Mouse (Mus musculus) hindbrain, postnatal 0 days (tissue): ENCODE measurements around the gene Fcgr3. TPM values are rescaled to one million over a fixed set of nuclear protein-coding genes. Genes with fewer than 3 reads are reported as not detected.
A peak's percentile ranks its signal among the peaks of the same experiment; 100 is the strongest.

Experiments
- ATAC-seq: fragments of 200-750 bp; cut with Nextera tagmentation; 2 replicates; pipeline ENCODE4 v1.8.0; 2017; ENCODE audit warnings: mild to moderate bottlenecking, moderate TSS enrichment, moderate library complexity
- DNase-seq: peaks from one replicate; pipeline ENCODE4 v3.0.0-alpha.2; 2015; ENCODE audit warnings: low spot score
- H3K27ac ChIP-seq: fragments of 300-500 bp; sonication (generic); 2 replicates; pipeline ENCODE4 v1.5.1; 2014; ENCODE audit warnings: mild to moderate bottlenecking
- H3K27me3 ChIP-seq: fragments of 300-500 bp; sonication (generic); 2 replicates; pipeline ENCODE4 v1.6.1; 2014; ENCODE audit warnings: low read length, mixed read lengths; ENCODE audit not compliant: insufficient read depth
- H3K36me3 ChIP-seq: fragments of 300-500 bp; sonication (generic); 2 replicates; pipeline ENCODE4 v1.6.1; 2014; ENCODE audit warnings: low read length, mixed read lengths; ENCODE audit not compliant: insufficient read depth
- H3K4me1 ChIP-seq: fragments of 300-500 bp; sonication (generic); 2 replicates; pipeline ENCODE4 v1.6.1; 2014; ENCODE audit warnings: antibody characterized with exemption, low read length, mixed read lengths; ENCODE audit not compliant: insufficient read depth
- H3K4me2 ChIP-seq: fragments of 300-500 bp; sonication (generic); 2 replicates; pipeline ENCODE4 v1.6.1; 2014; ENCODE audit warnings: low read depth, mild to moderate bottlenecking, low read length, moderate library complexity, mixed read lengths
- H3K4me3 ChIP-seq: fragments of 300-500 bp; sonication (generic); 2 replicates; pipeline ENCODE4 v1.5.1; 2014; ENCODE audit warnings: low read length
- H3K9ac ChIP-seq: fragments of 300-500 bp; sonication (generic); replicated peaks from 2 replicates; pipeline ENCODE4 v1.6.1; 2014; ENCODE audit warnings: mild to moderate bottlenecking, low read length, moderate library complexity, mixed read lengths
- H3K9me3 ChIP-seq: fragments of 300-500 bp; sonication (generic); 2 replicates; pipeline ENCODE4 v1.6.1; 2016; ENCODE audit warnings: low read length, mixed read lengths
- CTCF ChIP-seq: IDR thresholded peaks from 2 replicates; pipeline ENCODE4 v1.5.1; 2016; ENCODE audit warnings: antibody characterized with exemption, control low read depth, low read depth
- WGBS: fragments of 180-500 bp; shearing (Covaris S2); extraction: QIAGEN DNeasy Blood & Tissue Kit; methylation state at CpG from one replicate; pipeline ENCODE4 v1.1.7; 2014; 5-methylcytosine and 5-hydroxymethylcytosine counted together
- microRNA-seq, 2 experiments: library from miRNA; unstranded; fragments of <30 nt; microRNA quantifications; one replicate each; pipeline ENCODE4; 2016
- polyA plus RNA-seq: library from polyadenylated mRNA; unstranded; fragments of >200 nt; fragmentation: Nextera tagmentation; extraction: Ambion mirVana; gene quantifications from 2 replicates; pipeline ENCODE4 v1.2.1, GENCODE M21; 2015
- total RNA-seq: library from RNA; depleted of rRNA; stranded (reverse); fragments of >200 nt; gene quantifications from 2 replicates; pipeline ENCODE4 v1.2.3, GENCODE M21; 2014; rRNA removed

Gene Fcgr3
- total and polyA plus RNA-seq, 2 experiments from 2014 or later: 15.5 to 15.9 TPM

DNA sequence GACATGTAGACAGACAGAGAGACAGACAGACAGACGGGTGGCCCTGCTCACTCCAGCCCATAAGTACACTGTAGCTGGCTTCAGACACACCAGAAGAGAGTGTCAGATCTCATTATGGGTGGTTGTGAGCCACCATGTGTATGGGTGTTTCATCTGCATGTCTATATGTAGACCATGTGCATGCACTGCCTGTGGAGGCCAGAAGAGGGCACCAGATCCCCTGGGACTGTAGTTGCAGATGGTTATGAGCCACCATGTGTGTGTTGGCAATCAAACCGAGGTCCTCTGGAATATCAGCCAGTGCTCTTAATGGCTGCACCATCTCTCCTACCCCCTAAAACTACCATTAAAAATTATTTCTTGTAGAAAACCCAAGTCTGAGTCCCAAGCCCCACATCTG lies 57.8 kb downstream of the Fcgr3 start:
- H3K36me3 ChIP-seq: no peaks in the 10 kb centered on the region
- no peaks in the 10 kb centered on the region for H3K4me1 ChIP-seq
- WGBS: 91% methylated on average over 2 of the region's 2 CpGs
- H3K27me3 ChIP-seq: no peaks in the 10 kb centered on the region
- DNase-seq (no peak), ATAC-seq (no peak)
- no peaks in the 10 kb centered on the region for H3K9me3 ChIP-seq
- no peak overlapping the region for H3K4me3 ChIP-seq
- TF ChIP-seq CTCF: peak; percentile 33; the same call in 1 of the 2 replicates
- H3K4me2 ChIP-seq: no peak overlapping the region
- H3K27ac ChIP-seq: no peak overlapping the region
- H3K9ac ChIP-seq: no peak overlapping the region

- no peaks in the 10 kb centered on the region for H3K27me3 ChIP-seq
- DNase-seq: no peak
- H3K4me2 ChIP-seq: no peak overlapping the region
- ATAC-seq: no peak
- no peak overlapping the region for H3K9ac ChIP-seq
- H3K4me3 ChIP-seq: no peak overlapping the region
- H3K27ac ChIP-seq: no peak overlapping the region
- no peaks in the 10 kb centered on the region for H3K4me1 ChIP-seq
- no peaks in the 10 kb centered on the region for H3K9me3 ChIP-seq
- H3K36me3 ChIP-seq: no peaks in the 10 kb centered on the region
- 91% methylated on average over 4 of the region's 4 CpGs for WGBS
- no peak for TF ChIP-seq CTCF
Observed at GRCm38 (mm10) chr1:171006335-171006734, 58.4 kb downstream of the Fcgr3 start.

- ATAC-seq: no peak
- no peak for TF ChIP-seq CTCF
- no peaks in the 10 kb centered on the region for H3K36me3 ChIP-seq
Observed at GRCm38 (mm10) chr1:171005586-171005985, 59.1 kb downstream of the Fcgr3 start.

DNA sequence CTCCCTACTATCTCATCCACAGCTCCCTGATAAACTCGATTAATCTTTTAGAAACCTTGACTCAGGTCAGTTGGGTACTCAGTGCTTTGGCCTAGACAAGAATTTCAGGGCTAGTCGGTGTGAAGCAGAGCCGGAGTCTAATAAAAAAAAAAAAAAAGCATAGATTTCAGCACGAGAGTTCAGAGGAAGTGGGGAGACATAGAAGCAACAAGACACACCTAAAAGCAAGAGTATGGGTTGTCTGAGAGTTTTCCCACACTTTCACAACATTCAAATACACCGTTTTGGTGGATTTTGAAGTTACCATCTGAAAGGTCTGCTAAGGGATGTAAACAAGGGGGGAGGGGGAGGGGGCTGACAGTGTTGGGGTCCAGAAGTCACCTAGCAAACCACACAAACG lies 59.7 kb downstream of the Fcgr3 start:
- no peak for DNase-seq
- no peak for TF ChIP-seq CTCF

More at GRCm38 (mm10) chr1:171005586-171005985, 59.1 kb downstream of the Fcgr3 start:
- H3K4me3 ChIP-seq: no peak overlapping the region
- H3K27ac ChIP-seq: no peak overlapping the region
- H3K27me3 ChIP-seq: no peaks in the 10 kb centered on the region
- no peaks in the 10 kb centered on the region for H3K9me3 ChIP-seq
- DNase-seq: no peak
- H3K4me2 ChIP-seq: no peak overlapping the region
- no peak overlapping the region for H3K9ac ChIP-seq
- H3K4me1 ChIP-seq: no peaks in the 10 kb centered on the region

More for the DNA sequence above, 59.7 kb downstream of the Fcgr3 start:
- no peak overlapping the region for H3K27ac ChIP-seq
- WGBS: 75% methylated on average over 6 of the region's 6 CpGs
- H3K27me3 ChIP-seq: no peaks in the 10 kb centered on the region
- ATAC-seq: no peak
- no peaks in the 10 kb centered on the region for H3K36me3 ChIP-seq
- H3K4me2 ChIP-seq: no peak overlapping the region
- H3K4me1 ChIP-seq: no peaks in the 10 kb centered on the region
- no peak overlapping the region for H3K9ac ChIP-seq
- H3K4me3 ChIP-seq: no peak overlapping the region
- H3K9me3 ChIP-seq: no peaks in the 10 kb centered on the region

Small RNAs within 50 kb of the gene (microRNA-seq; reads per million reads assigned to microRNA genes)
- 0 reads per million in 2 experiments for gene Gm27552
- 0 reads per million in 2 experiments for gene Gm27844
- gene Mir6546: 0.88 to 1.8 reads per million in 2 experiments

Other genes starting within 250 kb of the Fcgr3 start
- 15.7 and 17.8 TPM in 2 replicates for gene Atf6, start 197.2 kb downstream of the Fcgr3 start, total RNA-seq
- gene Atf6, start 197.2 kb downstream of the Fcgr3 start, polyA plus RNA-seq: 6.1 and 6.3 TPM in 2 replicates
- 0.52 TPM in 1 of 2 replicates, not detected in the other for gene Gm26620, start 179.9 kb downstream of the Fcgr3 start, total RNA-seq
- 0.86 and 1.5 TPM in 2 replicates for gene Gm26620, start 179.9 kb downstream of the Fcgr3 start, polyA plus RNA-seq
- 25.4 and 40.4 TPM in 2 replicates for gene Dusp12, start 179.4 kb downstream of the Fcgr3 start, total RNA-seq
- 32.0 and 34.4 TPM in 2 replicates for gene Dusp12, start 179.4 kb downstream of the Fcgr3 start, polyA plus RNA-seq
- gene Fcrlb, start 152.0 kb downstream of the Fcgr3 start, total RNA-seq: 0.68 and 0.86 TPM in 2 replicates
- gene Fcrlb, start 152.0 kb downstream of the Fcgr3 start, polyA plus RNA-seq: 1.0 and 1.4 TPM in 2 replicates
- not detected in 2 replicates for gene Fcrla, start 137.4 kb downstream of the Fcgr3 start, total RNA-seq
- gene Fcrla, start 137.4 kb downstream of the Fcgr3 start, polyA plus RNA-seq: not detected in 2 replicates
- 2.2 and 5.3 TPM in 2 replicates for gene Fcgr2b, start 88.4 kb downstream of the Fcgr3 start, total RNA-seq
- 3.6 and 4.3 TPM in 2 replicates for gene Fcgr2b, start 88.4 kb downstream of the Fcgr3 start, polyA plus RNA-seq
- 0.58 TPM in 1 of 2 replicates, not detected in the other for gene Fcgr4, start 46.0 kb downstream of the Fcgr3 start, total RNA-seq
- gene Fcgr4, start 46.0 kb downstream of the Fcgr3 start, polyA plus RNA-seq: 0.55 and 0.71 TPM in 2 replicates
- 2.7 and 6.7 TPM in 2 replicates for gene Cfap126, start 49.0 kb upstream of the Fcgr3 start, total RNA-seq
- gene Cfap126, start 49.0 kb upstream of the Fcgr3 start, polyA plus RNA-seq: 12.2 and 15.3 TPM in 2 replicates
- gene Sdhc, start 85.7 kb upstream of the Fcgr3 start, total RNA-seq: 227 and 243 TPM in 2 replicates
- 309 and 320 TPM in 2 replicates for gene Sdhc, start 85.7 kb upstream of the Fcgr3 start, polyA plus RNA-seq
- gene Mpz, start 85.8 kb upstream of the Fcgr3 start, total RNA-seq: 4.8 and 5.5 TPM in 2 replicates
- gene Mpz, start 85.8 kb upstream of the Fcgr3 start, polyA plus RNA-seq: 5.1 and 5.9 TPM in 2 replicates
- gene Pcp4l1, start 131.3 kb upstream of the Fcgr3 start, total RNA-seq: 19.4 and 23.5 TPM in 2 replicates
- gene Pcp4l1, start 131.3 kb upstream of the Fcgr3 start, polyA plus RNA-seq: 53.6 and 65.6 TPM in 2 replicates
- gene Nr1i3, start 149.0 kb upstream of the Fcgr3 start, total RNA-seq: not detected in 2 replicates
- 0.40 and 0.43 TPM in 2 replicates for gene Nr1i3, start 149.0 kb upstream of the Fcgr3 start, polyA plus RNA-seq
- gene Tomm40l, start 157.6 kb upstream of the Fcgr3 start, total RNA-seq: 44.2 and 53.6 TPM in 2 replicates
- 41.1 and 45.5 TPM in 2 replicates for gene Tomm40l, start 157.6 kb upstream of the Fcgr3 start, polyA plus RNA-seq
- not detected in 2 replicates for gene Apoa2, start 160.1 kb upstream of the Fcgr3 start, total RNA-seq
- gene Apoa2, start 160.1 kb upstream of the Fcgr3 start, polyA plus RNA-seq: 8.1 and 8.8 TPM in 2 replicates
- gene Fcer1g, start 169.4 kb upstream of the Fcgr3 start, total RNA-seq: 24.2 and 30.6 TPM in 2 replicates
- gene Fcer1g, start 169.4 kb upstream of the Fcgr3 start, polyA plus RNA-seq: 31.4 and 34.6 TPM in 2 replicates
- gene Adamts4, start 185.5 kb upstream of the Fcgr3 start, total RNA-seq: 7.4 and 8.9 TPM in 2 replicates
- 4.4 and 5.1 TPM in 2 replicates for gene Adamts4, start 185.5 kb upstream of the Fcgr3 start, polyA plus RNA-seq
- gene Ndufs2, start 186.5 kb upstream of the Fcgr3 start, total RNA-seq: 234 and 269 TPM in 2 replicates
- gene Ndufs2, start 186.5 kb upstream of the Fcgr3 start, polyA plus RNA-seq: 279 and 286 TPM in 2 replicates
- 80.5 and 101 TPM in 2 replicates for gene B4galt3, start 205.4 kb upstream of the Fcgr3 start, total RNA-seq
- 88.8 and 91.9 TPM in 2 replicates for gene B4galt3, start 205.4 kb upstream of the Fcgr3 start, polyA plus RNA-seq
- 35.0 and 44.3 TPM in 2 replicates for gene Ppox, start 216.3 kb upstream of the Fcgr3 start, total RNA-seq
- gene Ppox, start 216.3 kb upstream of the Fcgr3 start, polyA plus RNA-seq: 32.4 and 34.3 TPM in 2 replicates
- 48.6 and 58.7 TPM in 2 replicates for gene Usp21, start 223.1 kb upstream of the Fcgr3 start, total RNA-seq
- 71.7 and 73.3 TPM in 2 replicates for gene Usp21, start 223.1 kb upstream of the Fcgr3 start, polyA plus RNA-seq
- 88.3 and 90.1 TPM in 2 replicates for gene Ufc1, start 230.1 kb upstream of the Fcgr3 start, total RNA-seq
- gene Ufc1, start 230.1 kb upstream of the Fcgr3 start, polyA plus RNA-seq: 142 and 146 TPM in 2 replicates